Mouse (Mus musculus): Measurements from ENCODE around the gene Arl15.

Gene Arl15

GRCm38 (mm10) chr13:113983633-113984032 is 189.3 kb downstream of the Arl15 start:
- no peak for DNase-seq (ENCODE audit: low spot score in 2 of 2)

GRCm38 (mm10) chr13:113984491-113984890 is 190.2 kb downstream of the Arl15 start:
- DNase-seq (ENCODE audit: low spot score in 2 of 2) = no peak

- peak; percentile 18 to 35 for DNase-seq (ENCODE audit: low spot score in 2 of 2)
Measured at GRCm38 (mm10) chr13:113986864-113987562, 192.7 kb downstream of the Arl15 start.

GRCm38 (mm10) chr13:113990247-113990646 is 195.9 kb downstream of the Arl15 start:
- no peak for DNase-seq (ENCODE audit: low spot score in 2 of 2)

- no peak for DNase-seq (ENCODE audit: low spot score in 2 of 2)
Measured at GRCm38 (mm10) chr13:113990701-113991100, 196.4 kb downstream of the Arl15 start.

- DNase-seq (ENCODE audit: low spot score in 2 of 2) = no peak
Measured at GRCm38 (mm10) chr13:113993066-113993465, 198.8 kb downstream of the Arl15 start.

GRCm38 (mm10) chr13:113994586-113994985 is 200.3 kb downstream of the Arl15 start:
- no peak for DNase-seq (ENCODE audit: low spot score in 2 of 2)

- no peak for DNase-seq (ENCODE audit: low spot score in 2 of 2)
Measured at GRCm38 (mm10) chr13:113995490-113996236, 201.4 kb downstream of the Arl15 start.

GRCm38 (mm10) chr13:113998811-113999210 is 204.5 kb downstream of the Arl15 start:
- no peak for DNase-seq (ENCODE audit: low spot score in 2 of 2)

- no peak for DNase-seq (ENCODE audit: low spot score in 2 of 2)
Measured at GRCm38 (mm10) chr13:114003463-114003862, 209.2 kb downstream of the Arl15 start.

- DNase-seq (ENCODE audit: low spot score in 2 of 2) = no peak
Measured at GRCm38 (mm10) chr13:114004191-114004590, 209.9 kb downstream of the Arl15 start.

GRCm38 (mm10) chr13:114009786-114010185 is 215.5 kb downstream of the Arl15 start:
- no peak for DNase-seq (ENCODE audit: low spot score in 2 of 2)

- DNase-seq (ENCODE audit: low spot score in 2 of 2) = no peak
Measured at GRCm38 (mm10) chr13:114010521-114010920, 216.2 kb downstream of the Arl15 start.

GRCm38 (mm10) chr13:114011019-114011418 is 216.7 kb downstream of the Arl15 start:
- DNase-seq (ENCODE audit: low spot score in 2 of 2) = peak; percentile 48 to 51

- peak; percentile 19 to 20 for DNase-seq (ENCODE audit: low spot score in 2 of 2)
Measured at GRCm38 (mm10) chr13:114017928-114018327, 223.6 kb downstream of the Arl15 start.

GRCm38 (mm10) chr13:114023541-114023940 is 229.2 kb downstream of the Arl15 start:
- DNase-seq (ENCODE audit: low spot score in 2 of 2) = peak in 1 of 2 experiments; percentile 24

- no peak for DNase-seq (ENCODE audit: low spot score in 2 of 2)
Measured at GRCm38 (mm10) chr13:114026306-114026705, 232.0 kb downstream of the Arl15 start.

- no peak for DNase-seq (ENCODE audit: low spot score in 2 of 2)
Measured at GRCm38 (mm10) chr13:114026751-114027150, 232.4 kb downstream of the Arl15 start.

GRCm38 (mm10) chr13:114048071-114048470 is 253.8 kb downstream of the Arl15 start:
- DNase-seq (ENCODE audit: low spot score in 2 of 2) = no peak

GRCm38 (mm10) chr13:114048688-114049087 is 254.4 kb downstream of the Arl15 start:
- no peak for DNase-seq (ENCODE audit: low spot score in 2 of 2)

- no peak for DNase-seq (ENCODE audit: low spot score in 2 of 2)
Measured at GRCm38 (mm10) chr13:114051151-114051850, 257.0 kb downstream of the Arl15 start.

- no peak for DNase-seq (ENCODE audit: low spot score in 2 of 2)
Measured at GRCm38 (mm10) chr13:114052426-114053205, 258.3 kb downstream of the Arl15 start.
